Mouse (Mus musculus) heart, postnatal 0 days (tissue): ENCODE data around the gene Pcdh10.

Experiments used
- CTCF ChIP-seq: IDR thresholded peaks from 2 replicates; pipeline ENCODE4 v1.5.1; 2016; ENCODE audit warnings: antibody characterized with exemption, control low read depth, low read depth
- EP300 ChIP-seq: IDR thresholded peaks from 2 replicates; pipeline ENCODE4 v1.6.1; 2016; ENCODE audit warnings: antibody characterized with exemption, low read depth

DNA sequence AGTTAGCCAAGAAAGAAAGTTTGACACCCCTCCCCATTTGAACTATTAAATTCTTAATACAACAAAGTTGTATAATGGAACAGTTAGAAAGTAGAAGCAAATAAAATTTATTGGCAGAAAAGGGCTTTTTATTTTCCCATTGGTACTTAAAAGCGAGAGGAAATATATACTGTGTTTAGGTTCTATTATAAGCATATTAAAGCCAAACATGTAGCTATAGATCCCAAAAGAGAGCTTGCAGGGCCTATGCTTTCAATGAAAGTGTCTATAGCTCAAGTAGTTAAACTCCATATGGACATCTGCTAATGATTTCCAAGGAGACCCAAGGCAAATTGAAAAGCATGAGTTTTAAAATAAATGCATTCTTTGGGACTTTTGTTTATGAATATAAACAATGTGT lies 22.3 kb upstream of the Pcdh10 start:
- TF ChIP-seq CTCF (no peak), EP300 (no peak)
